In the genomic region with DNA sequence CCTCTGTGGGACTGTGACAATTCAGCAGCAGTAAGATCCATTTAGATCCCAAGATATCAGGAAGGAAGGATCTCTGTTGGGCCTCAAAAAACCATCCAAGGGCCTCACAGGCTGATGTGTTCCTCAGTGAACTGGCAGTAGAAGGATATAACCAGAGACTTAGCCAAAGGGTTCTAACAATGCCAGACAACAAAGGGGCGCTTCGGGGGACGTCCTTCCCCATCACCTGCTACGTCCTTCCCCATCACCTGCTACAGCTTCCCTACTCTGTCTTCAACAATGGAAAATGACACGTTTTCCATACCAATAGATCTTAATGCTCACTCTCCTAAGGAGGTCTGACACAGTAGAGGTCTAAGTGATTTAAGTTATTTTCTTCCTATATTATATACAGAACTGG, we compare ENCODE assay signal across 27 mouse cellular contexts.
"Had no signal": no experiment of that assay in that cellular context is flagged by ENCODE, and none has a peak within 500 bp of the region (broad histone marks: within the 10 kb centered on the region; RNA-seq: fewer than 3 reads in every experiment).

No protein-coding gene starts in this region.

- H3K27me3 ChIP-seq: heart, embryonic 13.5 days; heart, embryonic 15.5 days; hindbrain, embryonic 13.5 days; hindbrain, embryonic 15.5 days; kidney, embryonic 15.5 days; limb, embryonic 13.5 days; limb, embryonic 15.5 days; liver, embryonic 13.5 days; liver, embryonic 15.5 days had no signal

- H3K4me3 ChIP-seq: gastrocnemius, adult 2 months; heart, adult 2 months; heart, embryonic 13.5 days; heart, embryonic 15.5 days; hindbrain, embryonic 13.5 days; hindbrain, embryonic 15.5 days; kidney, embryonic 15.5 days; layer of hippocampus, adult 2 months; limb, embryonic 13.5 days; limb, embryonic 15.5 days; liver, embryonic 13.5 days; liver, embryonic 15.5 days had no signal

- DNase-seq: gastrocnemius, adult 2 months; gastrocnemius, postnatal 14 days; gastrocnemius, postnatal 36 days; heart, adult 11 months; heart, adult 2 months; heart, postnatal 14 days; heart, postnatal 36 days; kidney, adult 11 months; kidney, adult 2 months; kidney, adult 9 months; kidney, postnatal 4 days; layer of hippocampus, postnatal 36 days; left cerebral cortex, postnatal 4 days; liver, embryonic 13.5 days had no signal

- H3K9me3 ChIP-seq: heart, embryonic 13.5 days; heart, embryonic 15.5 days; hindbrain, embryonic 13.5 days; hindbrain, embryonic 15.5 days; kidney, embryonic 15.5 days; limb, embryonic 13.5 days; limb, embryonic 15.5 days; liver, embryonic 13.5 days; liver, embryonic 15.5 days had no signal

- H3K27ac ChIP-seq: gastrocnemius, adult 2 months; heart, adult 2 months; heart, embryonic 13.5 days; heart, embryonic 15.5 days; hindbrain, embryonic 13.5 days; hindbrain, embryonic 15.5 days; hindbrain, postnatal 0 days; kidney, embryonic 15.5 days; kidney, postnatal 0 days; layer of hippocampus, adult 2 months; limb, embryonic 13.5 days; limb, embryonic 15.5 days; liver, embryonic 13.5 days; liver, embryonic 15.5 days had no signal

- H3K36me3 ChIP-seq: heart, embryonic 15.5 days; hindbrain, embryonic 15.5 days; liver, embryonic 15.5 days had no signal

- ATAC-seq: hindbrain, postnatal 0 days; intestine, embryonic 16.5 days had no signal

- H3K4me2 ChIP-seq: heart, embryonic 11.5 days; heart, embryonic 13.5 days; heart, embryonic 15.5 days; hindbrain, embryonic 13.5 days; hindbrain, embryonic 15.5 days; kidney, embryonic 15.5 days; limb, embryonic 13.5 days; limb, embryonic 15.5 days; liver, embryonic 13.5 days; liver, embryonic 15.5 days had no signal

- H3K9ac ChIP-seq: heart, embryonic 13.5 days; heart, embryonic 15.5 days; hindbrain, embryonic 13.5 days; hindbrain, embryonic 15.5 days; kidney, embryonic 15.5 days; limb, embryonic 13.5 days; limb, embryonic 15.5 days; liver, embryonic 13.5 days; liver, embryonic 15.5 days had no signal
